Comparison of ENCODE assay signal across 17 mouse cellular contexts in the genomic region with DNA sequence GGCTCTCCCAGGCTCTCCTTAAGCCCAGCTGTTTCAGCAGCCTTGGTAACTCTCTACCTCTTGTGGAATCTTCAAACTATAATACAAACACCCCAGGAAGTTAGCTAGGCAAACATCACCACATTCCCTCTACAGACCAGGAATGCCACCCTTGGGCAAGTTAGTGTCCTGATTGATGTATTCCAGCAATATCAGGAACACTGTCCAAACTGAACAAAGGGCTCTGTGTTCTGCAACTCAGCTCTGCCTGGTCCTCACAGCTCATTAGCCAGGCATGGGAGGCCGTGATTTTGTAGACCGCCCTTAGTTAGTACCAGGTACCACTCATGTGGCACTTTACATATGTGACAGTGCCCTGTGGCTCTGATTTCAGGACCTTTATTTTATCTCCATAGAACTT.
"Had no signal": no experiment of that assay in that cellular context is flagged by ENCODE, and none has a peak within 500 bp of the region (broad histone marks: within the 10 kb centered on the region; RNA-seq: fewer than 3 reads in every experiment).

No protein-coding gene starts in this region.

- H3K27ac ChIP-seq: layer of hippocampus, adult 2 months; liver, embryonic 13.5 days; midbrain, embryonic 15.5 days; neural tube, embryonic 13.5 days had no signal

- ATAC-seq: intestine, postnatal 0 days; liver, postnatal 0 days; lung, postnatal 0 days; midbrain, embryonic 15.5 days had no signal

- H3K36me3 ChIP-seq: midbrain, embryonic 15.5 days; neural tube, embryonic 13.5 days had no signal

- H3K9me3 ChIP-seq: liver, embryonic 13.5 days; midbrain, embryonic 15.5 days; neural tube, embryonic 13.5 days had no signal

- H3K4me1 ChIP-seq: liver, embryonic 13.5 days; midbrain, embryonic 15.5 days; neural tube, embryonic 13.5 days had no signal

- DNase-seq: kidney, adult 8-10 months; kidney, postnatal 10 days; kidney, postnatal 4 days; left cerebral cortex, postnatal 4 days; liver; liver, embryonic 13.5 days; liver, postnatal 0 days; lung, postnatal 36 days; right cerebral cortex, adult 18-20 months; right cerebral cortex, postnatal 25 days; thymus, postnatal 36 days had no signal

- H3K4me3 ChIP-seq: layer of hippocampus, adult 2 months; liver, embryonic 13.5 days; midbrain, embryonic 15.5 days; neural tube, embryonic 13.5 days had no signal

- H3K4me2 ChIP-seq: liver, embryonic 13.5 days; midbrain, embryonic 11.5 days; midbrain, embryonic 15.5 days; neural tube, embryonic 13.5 days had no signal

- H3K27me3 ChIP-seq: liver, embryonic 13.5 days; midbrain, embryonic 15.5 days; neural tube, embryonic 13.5 days had no signal

- H3K9ac ChIP-seq: liver, embryonic 13.5 days; liver, postnatal 0 days; midbrain, embryonic 15.5 days; neural tube, embryonic 13.5 days had no signal
